Mouse (Mus musculus) G1E (cell line): ENCODE results near the gene Wwc2.

Experiments
- CTCF ChIP-seq: IDR thresholded peaks from 2 replicates; pipeline ENCODE4 v1.5.1; 2012; ENCODE audit warnings: low read depth, low read length, inconsistent platforms, mixed read lengths
- GATA1 ChIP-seq: IDR thresholded peaks from 2 replicates; pipeline ENCODE4 v1.6.1; 2012; ENCODE audit warnings: borderline replicate concordance, low read length, inconsistent platforms, mixed read lengths
- GATA2 ChIP-seq: IDR thresholded peaks from 2 replicates; pipeline ENCODE4 v1.6.1; 2012; ENCODE audit warnings: low read depth, low read length, inconsistent platforms, borderline replicate concordance
- POLR2AphosphoS5 ChIP-seq: IDR thresholded peaks from 2 replicates; pipeline ENCODE4 v1.6.1; 2012; ENCODE audit warnings: low read depth, low read length, inconsistent platforms; ENCODE audit not compliant: insufficient replicate concordance
- TAL1 ChIP-seq: conservative IDR thresholded peaks from 2 replicates; pipeline ENCODE4 v1.6.1; 2012; ENCODE audit warnings: low read depth, low read length, inconsistent platforms, mixed read lengths

GRCm38 (mm10) chr8:47990386-47990772 is 345 bp downstream of the Wwc2 start:
- no peak for TF ChIP-seq CTCF
- TF ChIP-seq TAL1, result no peak
- TF ChIP-seq GATA2, result no peak
- TF ChIP-seq GATA1, result no peak
- TF ChIP-seq POLR2AphosphoS5, result no peak
